Mouse (Mus musculus): ENCODE results near the gene Ndufb11.

The Ndufb11 gene

GRCm38 (mm10) chrX:20617176-20617902 lies at the start of gene Ndufb11, which contains the start of gene Rbm10:
Ndufb11 (minus strand) TSS chrX:20617619.
Rbm10 (plus strand) TSS chrX:20617503.
- no peak for TF ChIP-seq GATA4 (IDR thresholded peaks at IDR 0.05; ENCODE audit: insufficient replicate concordance, low read length)

- no peak for TF ChIP-seq GATA4 (IDR thresholded peaks at IDR 0.05; ENCODE audit: insufficient replicate concordance, low read length)
Measured at GRCm38 (mm10) chrX:20663444-20663790, 46.0 kb upstream of the Ndufb11 start.

GRCm38 (mm10) chrX:20662716-20663443 lies 45.5 kb upstream of the Ndufb11 start:
- no peak for TF ChIP-seq GATA4 (IDR thresholded peaks at IDR 0.05; ENCODE audit: insufficient replicate concordance, low read length)

- no peak for TF ChIP-seq GATA4 (IDR thresholded peaks at IDR 0.05; ENCODE audit: insufficient replicate concordance, low read length)
Measured at GRCm38 (mm10) chrX:20662317-20662715, 44.9 kb upstream of the Ndufb11 start.

- no peak for TF ChIP-seq GATA4 (IDR thresholded peaks at IDR 0.05; ENCODE audit: insufficient replicate concordance, low read length)
Measured at GRCm38 (mm10) chrX:20658891-20659406, 41.5 kb upstream of the Ndufb11 start.

GRCm38 (mm10) chrX:20658026-20658652 lies 40.7 kb upstream of the Ndufb11 start, which contains the start of gene Uba1:
Uba1 (plus strand) TSS chrX:20658326.
- TF ChIP-seq GATA4 (IDR thresholded peaks at IDR 0.05; ENCODE audit: insufficient replicate concordance, low read length) = no peak

GRCm38 (mm10) chrX:20657593-20657992 lies 40.2 kb upstream of the Ndufb11 start:
- TF ChIP-seq GATA4 (IDR thresholded peaks at IDR 0.05; ENCODE audit: insufficient replicate concordance, low read length) = no peak

GRCm38 (mm10) chrX:20644780-20645179 lies 27.4 kb upstream of the Ndufb11 start:
- TF ChIP-seq GATA4 (IDR thresholded peaks at IDR 0.05; ENCODE audit: insufficient replicate concordance, low read length) = no peak

- no peak for TF ChIP-seq GATA4 (IDR thresholded peaks at IDR 0.05; ENCODE audit: insufficient replicate concordance, low read length)
Measured at GRCm38 (mm10) chrX:20638141-20638540, 20.7 kb upstream of the Ndufb11 start.

GRCm38 (mm10) chrX:20617903-20618399 lies 532 bp upstream of the Ndufb11 start:
- no peak for TF ChIP-seq GATA4 (IDR thresholded peaks at IDR 0.05; ENCODE audit: insufficient replicate concordance, low read length)

GRCm38 (mm10) chrX:20616861-20617175 lies 601 bp downstream of the Ndufb11 start:
- TF ChIP-seq GATA4 (IDR thresholded peaks at IDR 0.05; ENCODE audit: insufficient replicate concordance, low read length) = no peak

- no peak for TF ChIP-seq GATA4 (IDR thresholded peaks at IDR 0.05; ENCODE audit: insufficient replicate concordance, low read length)
Measured at GRCm38 (mm10) chrX:20608500-20608899, 8.9 kb downstream of the Ndufb11 start.

GRCm38 (mm10) chrX:20587968-20588367 lies 29.5 kb downstream of the Ndufb11 start:
- no peak for TF ChIP-seq GATA4 (IDR thresholded peaks at IDR 0.05; ENCODE audit: insufficient replicate concordance, low read length)

- TF ChIP-seq GATA4 (IDR thresholded peaks at IDR 0.05; ENCODE audit: insufficient replicate concordance, low read length) = no peak
Measured at GRCm38 (mm10) chrX:20573927-20574326, 43.5 kb downstream of the Ndufb11 start.

- no peak for TF ChIP-seq GATA4 (IDR thresholded peaks at IDR 0.05; ENCODE audit: insufficient replicate concordance, low read length)
Measured at GRCm38 (mm10) chrX:20572683-20573082, 44.7 kb downstream of the Ndufb11 start.

- no peak for TF ChIP-seq GATA4 (IDR thresholded peaks at IDR 0.05; ENCODE audit: insufficient replicate concordance, low read length)
Measured at GRCm38 (mm10) chrX:20571024-20571423, 46.4 kb downstream of the Ndufb11 start.
